Mouse (Mus musculus): ENCODE data around the gene Tln2. TPM values are rescaled to one million over a fixed set of nuclear protein-coding genes. Genes with fewer than 3 reads are reported as not detected.
A peak's percentile ranks its signal among the peaks of the same experiment; 100 is the strongest.

The Tln2 gene
- total RNA-seq, 2 experiments from 2014 or later, result 22.6 to 40.1 TPM

- peak; percentile 25 for DNase-seq
Measured at GRCm38 (mm10) chr9:67274296-67274695, 285.2 kb downstream of the Tln2 start.

GRCm38 (mm10) chr9:67273362-67273761 is 286.1 kb downstream of the Tln2 start:
- no peak for DNase-seq

GRCm38 (mm10) chr9:67270734-67271133 is 288.8 kb downstream of the Tln2 start:
- DNase-seq, result no peak

DNA sequence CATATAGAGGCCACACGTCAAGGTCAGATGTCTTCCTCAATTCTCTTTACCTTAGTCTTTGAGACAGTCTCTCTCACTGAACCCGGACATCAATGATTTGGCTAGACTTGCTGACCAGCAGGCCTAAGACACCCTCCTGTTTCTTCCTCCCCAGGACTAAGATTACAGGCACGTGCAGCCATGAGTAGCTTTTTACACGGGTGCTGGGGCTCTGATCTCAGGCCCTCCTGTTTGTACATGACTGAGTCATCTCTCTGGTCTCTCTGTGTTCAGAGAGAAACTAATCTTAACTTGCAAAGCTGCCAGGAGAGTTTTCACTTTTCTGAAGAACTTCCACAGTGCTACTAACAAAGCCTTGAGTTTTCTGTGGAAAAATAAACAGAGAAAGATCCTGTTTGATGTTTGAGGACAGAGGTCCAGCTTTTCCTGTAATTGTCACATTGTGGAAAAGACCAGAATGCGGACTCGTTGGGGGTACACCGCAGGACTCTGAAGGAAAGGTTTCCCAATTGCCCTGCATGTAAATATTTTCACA is 289.4 kb downstream of the Tln2 start:
- no peak for DNase-seq

DNA sequence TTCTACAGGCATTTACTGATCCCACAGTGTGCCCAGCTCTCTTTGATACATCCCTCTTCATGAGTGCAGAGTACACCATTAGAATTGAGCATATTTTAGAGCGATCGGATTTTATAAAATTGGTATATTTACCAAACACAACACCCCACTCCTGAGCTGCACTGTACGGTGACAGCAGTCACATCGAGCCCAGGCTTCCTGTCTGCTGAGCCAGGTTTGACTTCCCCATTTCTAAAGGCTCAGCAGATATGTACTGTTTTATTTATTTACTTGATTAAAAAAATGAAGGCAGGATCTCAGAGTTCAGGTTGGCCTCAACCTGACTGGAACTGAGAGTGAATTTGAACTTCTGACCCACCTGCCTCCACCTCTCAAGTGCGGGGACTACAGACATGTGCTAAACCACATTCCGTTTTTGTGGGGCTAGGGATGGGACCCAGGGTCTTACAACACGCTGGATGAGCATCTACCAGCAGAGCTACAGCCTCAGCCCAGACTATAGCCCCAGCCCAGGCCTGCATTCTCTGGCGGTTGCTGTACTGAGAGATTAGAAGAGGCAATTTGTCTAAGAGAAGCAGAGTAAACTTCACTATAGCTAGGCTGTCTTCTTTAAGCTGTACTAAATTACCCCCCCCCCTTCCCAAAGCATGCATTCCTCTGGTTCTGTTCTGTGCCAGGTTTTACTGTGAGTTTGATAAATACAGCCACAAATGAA is 292.1 kb downstream of the Tln2 start:
- no peak for DNase-seq

- DNase-seq, result no peak
Measured at GRCm38 (mm10) chr9:67265513-67265912, 294.0 kb downstream of the Tln2 start.

- peak; percentile 56 for DNase-seq
Measured at GRCm38 (mm10) chr9:67264896-67265295, 294.6 kb downstream of the Tln2 start.

GRCm38 (mm10) chr9:67260835-67261599 is 298.5 kb downstream of the Tln2 start:
- no peak for DNase-seq

DNA sequence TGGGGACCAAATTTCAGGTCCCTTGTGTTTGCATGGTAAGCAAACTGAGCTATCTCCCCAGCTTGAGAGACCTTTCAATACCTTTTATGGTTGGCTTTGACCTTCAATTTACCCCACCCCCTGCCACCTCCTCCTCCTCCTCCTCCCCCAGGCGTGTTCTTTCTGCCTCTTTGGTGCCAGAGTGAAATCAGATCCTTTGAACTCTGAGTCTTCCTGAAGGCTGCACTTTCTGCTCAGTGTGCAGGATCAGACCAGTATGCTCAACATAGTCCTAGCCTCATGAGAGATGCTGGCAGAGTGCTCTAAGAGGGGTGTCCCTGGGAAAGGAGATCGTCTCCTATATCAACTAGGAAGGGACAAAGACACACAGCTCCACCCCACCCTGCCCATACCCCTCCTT is 309.4 kb downstream of the Tln2 start:
- DNase-seq, result no peak

DNA sequence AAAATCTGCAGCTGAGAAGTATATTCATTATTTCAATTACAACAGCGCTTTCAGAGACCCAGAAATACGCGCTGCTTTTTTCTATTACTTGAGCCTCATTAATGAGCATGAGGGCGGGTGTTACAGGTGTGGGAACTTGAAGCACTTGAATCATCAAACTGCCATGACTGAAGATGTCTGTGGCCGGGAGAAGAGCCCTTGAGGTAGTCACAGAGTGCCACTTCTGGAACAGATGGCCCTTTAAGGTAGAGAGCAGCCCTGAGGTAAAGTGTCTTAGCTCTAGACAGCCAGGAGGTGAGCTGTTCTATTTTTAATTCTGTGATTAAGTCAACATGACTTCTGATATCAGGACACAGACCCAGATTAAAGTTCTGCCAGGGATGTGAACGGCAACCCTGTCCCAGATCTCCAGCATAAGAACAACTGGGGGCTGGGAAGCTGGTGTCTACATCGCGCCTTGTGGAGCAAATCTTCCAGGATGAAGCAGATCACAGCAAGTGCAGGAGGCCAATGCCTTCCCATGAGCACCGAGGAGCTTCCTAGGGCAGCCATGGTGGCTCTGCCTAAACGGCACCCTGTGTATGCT is 312.0 kb downstream of the Tln2 start:
- no peak for DNase-seq

DNA sequence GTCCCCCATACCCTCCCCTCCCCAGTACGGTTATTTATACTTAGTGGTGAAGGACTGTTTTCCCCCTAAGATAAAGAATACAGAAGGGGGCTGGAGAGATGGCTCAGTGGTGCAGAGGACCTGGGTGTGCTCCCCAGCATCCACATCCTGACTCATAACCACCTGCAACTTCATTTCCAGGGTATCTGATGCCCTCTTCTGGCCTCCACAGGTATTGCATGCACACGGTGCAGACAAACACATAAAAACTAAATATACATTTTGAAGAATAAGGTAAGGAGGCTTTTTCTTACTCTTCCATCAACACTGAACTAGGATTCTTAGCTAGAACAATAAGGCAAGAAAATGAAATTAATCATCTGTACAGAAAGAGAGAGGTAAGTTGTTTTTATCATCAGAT is 314.2 kb downstream of the Tln2 start:
- no peak for DNase-seq

DNA sequence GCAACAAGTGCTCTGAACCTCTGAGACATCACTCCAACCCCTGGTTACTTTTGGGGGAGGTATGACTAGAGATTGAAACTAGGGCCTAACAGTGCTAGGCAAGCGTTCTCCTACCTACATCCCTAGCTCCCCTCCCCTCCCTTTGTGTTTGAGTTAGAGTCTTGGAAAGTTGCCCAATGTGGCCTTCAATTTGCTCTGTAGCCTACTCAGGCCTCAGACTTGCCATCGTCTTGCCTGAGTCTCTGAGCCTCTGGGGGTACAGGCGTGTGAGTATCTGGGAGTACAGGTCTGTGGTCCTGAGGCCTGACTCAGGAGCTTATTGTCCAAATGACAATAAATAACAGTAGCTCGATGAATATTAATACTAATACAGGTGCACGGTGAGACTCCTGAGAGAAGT is 317.8 kb downstream of the Tln2 start:
- no peak for DNase-seq

DNA sequence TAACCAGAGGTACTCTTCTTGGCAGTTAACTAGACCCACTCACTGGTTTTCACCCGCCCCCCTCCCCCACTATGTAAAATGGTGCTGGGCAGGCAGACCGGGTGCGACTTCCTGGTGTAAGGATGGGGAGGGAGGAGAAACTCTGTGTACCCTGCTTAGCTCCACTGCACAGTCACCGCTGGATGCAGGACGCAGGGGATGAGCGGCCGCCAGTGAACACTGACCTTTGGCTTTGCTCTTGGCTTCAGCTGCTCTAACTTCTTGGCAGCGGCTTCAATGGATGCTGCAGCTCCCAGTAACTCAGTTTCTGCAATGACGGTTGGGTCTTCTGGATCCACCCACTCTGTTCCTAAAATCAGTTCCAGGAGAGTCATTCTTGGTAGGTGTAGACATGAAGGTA is 319.0 kb downstream of the Tln2 start:
- peak; percentile 75 for DNase-seq

GRCm38 (mm10) chr9:67236987-67237386 is 322.5 kb downstream of the Tln2 start:
- DNase-seq, result no peak

DNA sequence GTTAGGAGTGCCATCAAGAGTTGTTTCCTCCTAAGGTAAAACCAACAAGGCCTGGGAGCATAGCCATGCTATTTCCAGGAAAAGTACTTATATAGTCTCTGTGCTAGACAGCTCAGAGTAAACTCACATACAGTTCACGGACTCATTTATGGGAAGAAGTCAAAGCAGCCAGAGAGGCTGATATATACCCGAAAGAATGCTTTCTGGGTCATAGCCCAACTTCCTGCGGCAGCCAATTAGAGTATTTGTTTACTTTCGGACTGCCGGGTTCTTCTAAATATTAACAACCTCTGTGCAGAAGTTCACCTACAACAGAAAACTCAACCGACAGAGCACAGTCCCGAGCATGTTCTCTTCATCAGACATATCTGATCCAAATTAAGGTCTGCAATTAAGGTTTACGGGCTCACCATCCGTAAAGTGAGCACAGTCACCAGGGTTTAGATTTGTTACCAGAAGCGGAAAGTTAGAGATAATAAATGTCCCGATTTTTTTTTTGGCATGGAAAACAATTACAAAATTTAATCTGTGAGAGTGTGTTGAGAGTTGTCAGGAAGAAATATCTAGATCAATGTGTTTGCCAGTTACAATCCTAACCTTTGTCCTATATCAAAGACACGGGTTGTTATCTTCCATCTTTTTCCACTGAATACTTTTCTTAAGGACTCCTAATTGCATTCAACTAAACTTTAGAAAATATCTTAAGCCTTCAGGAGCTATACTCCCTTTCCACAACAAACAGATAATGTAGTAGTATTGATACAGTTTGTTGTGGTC is 323.9 kb downstream of the Tln2 start:
- DNase-seq, result no peak

GRCm38 (mm10) chr9:67229033-67229432 is 330.5 kb downstream of the Tln2 start:
- DNase-seq, result no peak

- peak; percentile 50 for DNase-seq
Measured at GRCm38 (mm10) chr9:67220388-67220787, 339.1 kb downstream of the Tln2 start.

DNA sequence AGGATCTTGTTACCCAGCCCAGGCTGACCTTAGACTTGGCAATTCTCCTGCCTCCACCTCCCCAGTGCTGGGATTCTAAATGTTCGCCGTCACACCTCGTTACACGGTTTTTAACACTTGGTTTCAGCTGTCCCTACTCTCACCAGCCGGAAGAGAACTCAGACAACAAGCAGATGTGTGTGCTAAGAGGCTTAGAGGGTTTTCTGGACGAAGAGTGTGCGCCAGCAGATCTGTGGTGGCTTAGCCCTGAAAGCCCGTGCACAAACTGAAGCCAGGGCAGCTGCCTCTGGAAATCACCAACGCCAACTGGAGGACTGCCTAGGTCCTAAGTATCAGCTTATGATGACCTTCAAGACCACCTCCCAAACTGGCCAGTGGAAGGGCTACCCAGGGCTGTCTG is 341.5 kb downstream of the Tln2 start:
- no peak for DNase-seq

GRCm38 (mm10) chr9:67214191-67214985 is 345.1 kb downstream of the Tln2 start:
- DNase-seq, result no peak

GRCm38 (mm10) chr9:67213275-67213674 is 346.2 kb downstream of the Tln2 start:
- DNase-seq, result peak; percentile 89

GRCm38 (mm10) chr9:67211220-67211619 is 348.3 kb downstream of the Tln2 start:
- no peak for DNase-seq

DNA sequence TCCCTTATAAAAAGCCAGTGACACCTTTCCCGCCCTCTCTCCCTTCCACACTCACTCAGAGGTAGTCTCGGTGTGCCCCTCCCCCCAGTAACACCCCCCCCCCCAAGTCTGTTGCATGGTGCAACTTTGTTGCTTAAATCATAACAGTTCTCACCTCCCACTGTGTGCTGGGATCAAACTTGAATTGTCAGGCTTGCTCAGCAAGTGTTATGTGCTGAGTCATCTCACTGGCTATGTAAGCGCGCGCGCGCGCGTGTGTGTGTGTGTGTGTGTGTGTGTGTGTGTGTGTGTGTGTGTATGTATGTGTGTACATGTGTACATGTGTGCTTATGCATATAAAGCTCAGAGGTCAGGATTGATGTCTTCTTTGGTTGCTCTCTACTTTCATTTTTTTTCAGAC is 350.1 kb downstream of the Tln2 start:
- DNase-seq, result no peak
